Mouse (Mus musculus) hindbrain, embryonic 11.5 days (tissue): ENCODE results near the gene Sox30. TPM values are rescaled to one million over a fixed set of nuclear protein-coding genes. Genes with fewer than 3 reads are reported as not detected.
"Not testable (repeated sequence)": the region's sequence is repeated elsewhere in the genome, so short reads cannot be mapped to it uniquely, and the experiment has no call there.

Source experiments
- ATAC-seq: fragments of 200-750 bp; cut with Nextera tagmentation; 2 replicates; pipeline ENCODE4 v1.8.0; 2017; ENCODE audit warnings: mild to moderate bottlenecking, moderate TSS enrichment, moderate library complexity; ENCODE audit not compliant: low FRiP score
- DNase-seq: peaks from one replicate; pipeline ENCODE4 v3.0.0-alpha.2; 2015; ENCODE audit warnings: low spot score
- H3K27ac ChIP-seq: fragments of 300-500 bp; sonication (generic); 2 replicates; pipeline ENCODE4 v1.5.1; 2014; ENCODE audit warnings: mild to moderate bottlenecking, low read depth, low read length
- H3K27me3 ChIP-seq: fragments of 300-500 bp; sonication (generic); 2 replicates; pipeline ENCODE4 v1.6.1; 2014; ENCODE audit warnings: mild to moderate bottlenecking, low read length, moderate library complexity, mixed read lengths; ENCODE audit not compliant: control insufficient read depth, insufficient read depth
- H3K36me3 ChIP-seq: fragments of 300-500 bp; sonication (generic); 2 replicates; pipeline ENCODE4 v1.6.1; 2014; ENCODE audit warnings: mild to moderate bottlenecking, low read length, moderate library complexity, mixed read lengths; ENCODE audit not compliant: control insufficient read depth, insufficient read depth
- H3K4me1 ChIP-seq: fragments of 300-500 bp; sonication (generic); replicated peaks from 2 replicates; pipeline ENCODE4 v1.6.1; 2014; ENCODE audit warnings: low read length, mixed read lengths; ENCODE audit not compliant: control insufficient read depth, insufficient read depth
- H3K4me2 ChIP-seq: fragments of 300-500 bp; sonication (generic); replicated peaks from 2 replicates; pipeline ENCODE4 v1.6.1; 2014; ENCODE audit warnings: mild to moderate bottlenecking, low read depth, low read length
- H3K4me3 ChIP-seq: fragments of 300-500 bp; sonication (generic); 2 replicates; pipeline ENCODE4 v1.5.1; 2014; ENCODE audit warnings: low read depth, low read length
- H3K9ac ChIP-seq: fragments of 300-500 bp; sonication (generic); 2 replicates; pipeline ENCODE4 v1.6.1; 2014; ENCODE audit warnings: low read depth, low read length
- H3K9me3 ChIP-seq: fragments of 300-500 bp; sonication (generic); 2 replicates; pipeline ENCODE4 v1.6.1; 2016; ENCODE audit warnings: low read length; ENCODE audit not compliant: control insufficient read depth
- WGBS: fragments of 180-500 bp; shearing (Covaris S2); extraction: QIAGEN DNeasy Blood & Tissue Kit; methylation state at CpG from one replicate; pipeline ENCODE4 v1.1.7; 2014; 5-methylcytosine and 5-hydroxymethylcytosine counted together
- polyA plus RNA-seq: library from polyadenylated mRNA; unstranded; fragments of >200 nt; fragmentation: Nextera tagmentation; extraction: Ambion mirVana; gene quantifications from 2 replicates; pipeline ENCODE4 v1.2.1, GENCODE M21; 2014

Gene Sox30
- polyA plus RNA-seq, 1 experiment from 2014 or later, result 0.15 TPM

DNA sequence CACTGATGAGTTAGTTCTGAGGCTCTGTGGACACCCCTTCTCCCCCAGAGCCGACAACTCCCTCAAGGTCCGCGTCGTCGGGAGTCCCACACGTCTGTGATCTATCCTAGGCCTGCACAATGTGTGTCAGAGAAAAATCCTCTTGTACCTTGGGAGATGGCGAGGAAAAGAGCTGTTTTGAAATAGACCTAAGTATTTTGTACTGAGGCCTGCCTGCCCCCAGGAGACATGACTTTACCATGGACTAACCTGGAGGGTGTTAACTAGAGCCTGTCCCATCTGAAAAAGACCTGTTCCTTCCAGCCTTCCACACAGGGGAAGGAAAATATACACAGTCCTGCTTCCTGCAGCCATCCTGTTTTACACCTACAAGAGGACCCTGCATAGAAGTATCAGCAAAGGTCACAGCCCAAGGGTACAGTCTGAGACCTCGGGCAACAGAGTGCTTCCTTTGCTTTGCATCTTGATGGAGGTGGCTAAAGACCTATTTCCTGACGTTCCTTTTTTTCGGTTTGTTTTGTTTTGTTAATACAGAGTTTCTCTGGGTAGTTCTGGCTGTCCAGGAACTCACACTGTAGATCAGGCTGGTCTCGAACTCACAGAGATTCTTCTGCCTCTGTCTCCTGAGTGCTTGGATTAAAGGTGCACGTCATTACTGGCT, 61.6 kb downstream of the Sox30 start:
- DNase-seq, result no peak
- H3K4me1 ChIP-seq, result no peaks in the 10 kb centered on the region
- ATAC-seq, result no peak
- no peak overlapping the region for H3K4me3 ChIP-seq
- H3K27me3 ChIP-seq, result no peaks in the 10 kb centered on the region
- H3K9me3 ChIP-seq, result no peaks in the 10 kb centered on the region
- H3K27ac ChIP-seq, result no peak overlapping the region
- H3K9ac ChIP-seq, result no peak overlapping the region
- WGBS, result 78% methylated on average over 12 of the region's 12 CpGs
- H3K4me2 ChIP-seq, result no peak overlapping the region
- no peaks in the 10 kb centered on the region for H3K36me3 ChIP-seq

DNA sequence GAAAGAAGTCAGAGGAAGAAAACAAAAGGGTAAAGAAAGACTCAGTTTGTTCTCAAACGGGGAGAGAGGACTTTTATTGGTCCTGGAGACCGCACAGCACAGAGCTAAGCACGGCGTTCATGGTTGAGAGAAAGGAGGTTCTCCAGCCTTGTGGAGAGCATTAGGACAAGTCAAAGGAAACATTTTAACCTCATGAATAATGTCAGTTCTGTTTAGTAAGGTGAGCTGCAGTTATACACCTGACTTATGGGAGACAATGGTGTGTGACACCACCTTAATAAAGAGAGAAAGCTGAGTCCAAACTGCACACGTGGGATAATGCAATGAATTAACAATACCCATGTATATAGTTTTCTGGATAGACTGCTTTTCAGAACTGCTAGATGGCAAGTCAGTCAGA, 64.7 kb downstream of the Sox30 start:
- DNase-seq (no peak), ATAC-seq (no peak)
- Histone ChIP-seq H3K36me3 (no peaks in the 10 kb centered on the region), H3K4me1 (no peaks in the 10 kb centered on the region), H3K27ac (no peak overlapping the region), H3K4me2 (no peak overlapping the region), H3K27me3 (no peaks in the 10 kb centered on the region), H3K9me3 (no peaks in the 10 kb centered on the region), H3K9ac (no peak overlapping the region), H3K4me3 (no peak overlapping the region)
- 89% methylated on average over 5 of the region's 5 CpGs for WGBS

DNA sequence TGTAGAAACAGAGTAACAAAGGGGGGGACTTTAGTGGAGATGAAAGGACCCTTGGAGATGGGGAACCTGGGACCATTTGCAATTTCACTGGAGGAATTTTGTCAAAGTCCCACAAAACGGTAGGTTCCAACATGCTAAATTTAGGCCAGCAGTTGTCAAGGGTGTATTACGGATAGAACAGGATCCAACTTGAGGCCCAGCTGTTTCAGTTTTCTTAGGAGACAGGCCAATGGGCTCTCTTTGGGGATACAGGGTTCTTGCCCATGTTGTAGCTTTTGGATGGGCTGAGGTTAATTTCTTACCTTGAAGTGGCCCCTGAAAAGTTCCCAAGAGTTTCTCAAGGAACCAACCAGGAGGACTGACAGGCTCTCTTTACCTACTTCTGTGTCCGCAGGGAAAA, 67.2 kb downstream of the Sox30 start:
- H3K4me3 ChIP-seq, result no peak overlapping the region
- H3K27ac ChIP-seq, result no peak overlapping the region
- WGBS, result 86% methylated on average over 3 of the region's 3 CpGs
- DNase-seq (no peak), ATAC-seq (no peak)
- no peak overlapping the region for H3K9ac ChIP-seq
- H3K4me1 ChIP-seq, result no peaks in the 10 kb centered on the region
- no peak overlapping the region for H3K4me2 ChIP-seq
- H3K9me3 ChIP-seq, result no peaks in the 10 kb centered on the region
- H3K27me3 ChIP-seq, result no peaks in the 10 kb centered on the region
- no peaks in the 10 kb centered on the region for H3K36me3 ChIP-seq

DNA sequence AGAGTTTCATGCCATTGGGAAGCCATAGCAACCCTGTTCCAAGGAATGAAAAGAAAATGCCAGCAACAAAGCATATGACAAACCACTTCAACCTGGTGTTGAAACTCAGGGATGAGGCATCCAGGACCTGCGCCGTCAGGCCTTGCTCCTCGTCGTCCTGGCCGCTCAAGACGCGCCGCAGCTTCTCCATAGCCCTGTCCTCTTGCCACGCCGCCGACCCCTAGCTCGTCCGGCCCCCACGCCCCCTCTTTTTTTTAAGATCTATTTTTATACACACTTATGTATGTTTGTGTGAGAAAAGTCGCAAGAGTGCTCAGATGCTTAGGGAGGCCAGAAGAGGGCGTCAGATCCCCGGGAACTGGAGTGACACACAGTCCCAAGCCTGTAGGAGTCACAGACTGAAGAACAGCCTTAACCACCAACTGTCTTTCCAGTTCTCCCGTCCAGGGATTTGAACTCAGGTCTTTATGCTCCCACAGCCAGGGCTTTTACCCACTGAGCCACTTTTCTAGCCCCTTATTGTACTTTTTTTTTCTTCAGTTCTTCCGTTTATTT, 72.1 kb downstream of the Sox30 start, which contains the start of gene Gm12166:
Gene Gm12166 (minus strand): TSS at position 217 of the 555 bp plus-strand sequence.
- H3K27ac ChIP-seq, H3K9ac ChIP-seq, ATAC-seq, H3K27me3 ChIP-seq, H3K4me1 ChIP-seq, H3K36me3 ChIP-seq, H3K9me3 ChIP-seq, H3K4me2 ChIP-seq, H3K4me3 ChIP-seq: not testable (repeated sequence)
- WGBS, result 35% methylated on average over 19 of the region's 19 CpGs
- peak; percentile 58 for DNase-seq

DNA sequence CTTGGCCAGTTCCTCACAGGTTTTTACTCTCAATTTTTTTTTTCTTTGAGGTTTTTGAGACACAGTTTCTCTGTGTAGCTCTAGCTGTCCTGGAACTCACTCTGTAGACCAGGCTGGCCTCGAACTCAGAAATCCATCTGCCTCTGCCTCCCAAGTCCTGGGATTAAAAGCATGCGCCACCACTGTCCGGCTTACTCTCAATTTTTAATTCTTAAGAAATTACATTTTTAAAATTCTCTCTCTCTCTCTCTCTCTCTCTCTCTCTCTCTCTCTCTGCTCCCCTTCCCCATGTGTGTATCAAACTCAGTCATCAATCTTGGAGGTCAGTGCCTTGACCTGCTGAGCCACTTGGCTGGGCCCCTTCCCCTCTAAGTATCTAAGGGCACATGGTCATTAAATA, 73.3 kb downstream of the Sox30 start:
- not testable (repeated sequence) for H3K27me3 ChIP-seq, DNase-seq, ATAC-seq

DNA sequence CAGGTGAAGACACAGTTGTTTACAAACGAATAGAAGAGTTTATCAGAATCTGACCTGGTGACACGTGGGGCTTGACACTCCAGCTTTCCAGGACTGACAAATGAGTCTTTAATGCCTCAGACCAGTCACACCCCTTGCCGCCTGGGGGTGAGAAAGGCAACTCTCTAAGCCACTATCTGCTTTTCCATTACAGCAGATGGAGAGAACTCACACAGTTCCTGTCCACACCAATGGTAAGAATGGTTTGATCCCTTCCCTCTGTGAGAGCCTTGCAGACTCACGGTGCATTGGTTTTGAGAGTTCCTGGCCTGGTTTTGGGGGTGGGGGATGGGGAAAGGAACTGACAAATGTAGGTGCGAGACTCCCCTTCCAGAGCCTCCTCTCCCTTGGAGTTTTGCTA, 74.2 kb downstream of the Sox30 start:
- ATAC-seq (no peak), DNase-seq (no peak)
- no peak overlapping the region for H3K9ac ChIP-seq
- H3K4me2 ChIP-seq, result no peak overlapping the region
- no peaks in the 10 kb centered on the region for H3K27me3 ChIP-seq
- H3K9me3 ChIP-seq, result no peaks in the 10 kb centered on the region
- no peaks in the 10 kb centered on the region for H3K4me1 ChIP-seq
- H3K4me3 ChIP-seq, result no peak overlapping the region
- H3K27ac ChIP-seq, result no peak overlapping the region
- 50% methylated on average over 5 of the region's 5 CpGs for WGBS
- H3K36me3 ChIP-seq, result no peaks in the 10 kb centered on the region

More for the DNA sequence above, 73.3 kb downstream of the Sox30 start:
- H3K9me3 ChIP-seq, H3K36me3 ChIP-seq, H3K4me1 ChIP-seq, H3K27ac ChIP-seq, H3K4me2 ChIP-seq, H3K4me3 ChIP-seq, H3K9ac ChIP-seq: not testable (repeated sequence)
- WGBS, result 97% methylated on average over 3 of the region's 3 CpGs

DNA sequence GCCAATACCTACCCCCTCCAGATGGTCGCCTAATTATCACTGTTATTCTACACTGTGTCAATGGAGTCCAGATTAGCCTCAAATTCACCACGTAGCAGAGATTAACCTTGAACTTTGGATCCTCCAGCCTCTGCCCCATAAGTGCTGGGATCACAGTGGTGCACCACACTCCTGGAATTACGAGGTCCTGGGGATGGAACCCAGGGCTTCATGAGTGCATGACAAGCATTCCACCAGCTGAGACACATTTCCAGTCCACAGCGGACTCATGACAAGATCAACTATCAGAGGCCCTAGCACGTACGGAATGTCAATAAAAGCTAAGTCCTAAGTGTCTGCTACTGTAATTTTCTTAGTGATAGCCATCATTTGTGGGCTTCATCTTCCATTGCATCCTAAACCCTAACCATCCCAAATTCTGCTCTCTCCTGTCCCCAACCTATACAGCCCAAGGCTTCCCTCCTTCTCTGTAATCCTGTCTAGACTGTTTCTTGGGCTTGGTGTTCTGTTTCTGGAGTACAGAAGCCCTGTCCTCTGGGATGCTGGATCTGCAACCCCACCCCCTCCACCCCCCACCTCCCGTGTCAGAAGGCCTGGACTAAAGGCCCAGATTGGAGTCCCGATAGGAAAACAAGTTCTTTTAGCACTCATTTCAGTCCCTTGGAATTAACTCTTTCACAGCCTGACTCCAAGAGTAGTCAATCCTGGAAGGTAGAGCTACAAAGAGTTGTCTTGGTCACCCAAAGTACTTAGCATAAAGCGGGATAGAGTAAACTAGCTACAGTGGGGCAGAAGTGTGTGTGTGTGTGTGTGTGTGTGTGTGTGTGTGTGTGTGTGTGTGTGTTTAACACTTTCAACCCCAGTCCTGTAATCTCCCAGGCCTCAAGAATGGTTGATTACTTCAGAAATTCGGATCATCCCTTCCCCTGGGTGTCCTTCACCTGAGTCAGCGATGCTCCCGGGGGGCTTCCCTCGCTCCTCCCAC, 75.1 kb downstream of the Sox30 start:
- whole genome bisulfite sequencing, result 24% methylated on average over 13 of the region's 13 CpGs
- no peaks in the 10 kb centered on the region for H3K9me3 ChIP-seq
- ATAC-seq (peak; percentile 55), DNase-seq (no peak)
- H3K4me2 ChIP-seq, result peak overlapping the region; percentile 67
- no peaks in the 10 kb centered on the region for H3K27me3 ChIP-seq
- peak overlapping the region; percentile 82 for H3K9ac ChIP-seq
- peak overlapping the region; percentile 66 for H3K4me3 ChIP-seq
- peak overlapping the region; percentile 88; the same call in 1 of the 2 replicates for H3K27ac ChIP-seq
- no peaks in the 10 kb centered on the region for H3K4me1 ChIP-seq
- no peaks in the 10 kb centered on the region for H3K36me3 ChIP-seq

DNA sequence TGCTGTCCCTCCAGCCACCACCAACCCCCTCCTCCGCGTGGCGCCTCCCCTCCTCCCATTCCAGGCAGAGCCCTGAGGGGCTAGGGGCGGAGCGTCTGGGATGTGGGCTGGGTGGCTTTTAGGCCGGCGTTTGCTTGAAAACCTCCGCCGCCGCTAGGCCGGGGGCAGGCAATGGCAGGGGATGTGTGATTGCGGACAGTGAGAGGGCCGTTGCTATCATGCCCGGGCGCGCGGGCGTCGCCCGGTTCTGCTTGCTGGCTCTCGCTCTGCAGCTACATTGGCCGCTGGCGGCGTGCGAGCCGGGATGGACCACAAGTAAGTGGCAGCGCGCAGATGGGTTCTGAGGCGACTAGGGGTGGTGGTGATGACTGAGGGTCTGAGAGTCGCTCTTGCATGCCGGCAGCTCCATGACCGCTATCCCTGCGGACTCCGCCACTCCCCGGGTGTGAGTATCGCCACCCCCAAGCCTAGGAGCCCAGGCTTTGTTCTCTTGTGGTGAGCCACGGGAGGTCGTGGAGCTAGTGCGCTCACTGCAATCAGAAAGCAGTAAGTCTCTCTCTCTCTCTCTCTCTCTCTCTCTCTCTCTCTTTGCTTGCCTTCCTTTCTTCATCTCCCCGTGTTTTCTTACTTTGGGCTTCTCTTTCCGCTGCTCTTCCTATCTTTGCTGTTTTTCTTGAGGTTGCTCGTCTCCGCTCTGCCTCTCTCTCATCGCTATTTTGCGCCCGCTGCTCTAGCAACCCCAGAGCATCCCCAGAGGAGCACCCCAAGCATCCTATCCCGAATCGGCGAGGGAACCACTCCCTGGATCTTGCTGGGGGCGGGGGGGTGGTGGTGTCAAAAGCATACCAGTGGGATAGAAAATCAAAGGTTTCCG, 76.0 kb downstream of the Sox30 start, which contains the start of gene Adam19:
Gene Adam19 (plus strand): TSS at position 97 of the 874 bp plus-strand sequence.
- WGBS, result under 1% methylated on average over 50 of the region's 51 CpGs
- Histone ChIP-seq H3K9me3 (no peaks in the 10 kb centered on the region), H3K4me3 (peak within 1 kb of the TSS; percentile 66), H3K9ac (peak within 1 kb of the TSS; percentile 82), H3K27me3 (no peaks in the 10 kb centered on the region), H3K4me1 (no peaks in the 10 kb centered on the region), H3K36me3 (no peaks in the 10 kb centered on the region), H3K4me2 (peak within 1 kb of the TSS; percentile 67), H3K27ac (peak within 1 kb of the TSS; percentile 88)
- DNase-seq (peak; percentile 88), ATAC-seq (peak; percentile 87)
